Mouse (Mus musculus) c-Kit-positive CD71-positive TER-119-negative erythroid progenitor cells, embryonic 14.5 days (primary cell): ENCODE data around the gene Fxyd6.

Experiments
- DNase-seq: peaks from one replicate; pipeline ENCODE4 v3.0.0-alpha.2; 2013; ENCODE audit warnings: low read depth

Fxyd6 gene

DNA sequence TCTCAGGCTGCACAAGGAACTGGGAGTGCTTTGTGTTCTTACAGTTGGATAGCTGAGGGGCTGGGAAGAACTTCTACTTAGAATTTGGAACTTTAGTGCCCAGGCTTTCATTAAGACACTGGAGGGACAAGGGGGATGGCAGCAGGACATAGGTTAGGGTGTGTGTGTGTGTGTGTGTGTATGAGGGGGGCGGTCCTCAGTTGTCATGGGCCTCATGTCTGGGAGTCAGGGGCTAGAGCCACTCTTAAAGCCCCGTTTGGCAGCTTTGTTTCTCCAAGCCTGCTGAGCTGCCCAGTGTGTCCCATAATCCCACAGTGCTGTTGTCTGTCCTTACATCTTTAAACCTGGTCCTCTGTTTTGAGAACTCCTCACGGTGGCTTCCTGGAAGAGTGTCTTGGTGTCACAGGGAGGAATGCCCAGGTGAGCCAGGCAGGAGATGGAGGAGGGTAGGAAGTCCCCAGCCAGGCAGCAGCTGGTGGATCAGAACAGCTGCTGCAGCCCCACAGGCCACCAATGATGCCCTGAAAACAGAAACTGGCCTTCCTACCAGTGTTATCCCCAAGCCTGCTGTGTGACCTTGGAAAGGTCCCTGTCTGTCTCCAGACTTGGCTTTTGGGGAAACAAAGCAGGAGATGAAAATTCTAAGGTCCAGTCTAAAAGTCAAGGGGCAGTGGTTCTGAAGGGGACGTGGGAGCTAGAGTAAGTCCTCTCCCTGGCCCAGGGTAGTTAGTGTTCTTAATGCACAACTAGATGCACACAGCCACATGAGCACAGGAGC, 42.9 kb downstream of the Fxyd6 start:
- DNase-seq, result no peak

DNA sequence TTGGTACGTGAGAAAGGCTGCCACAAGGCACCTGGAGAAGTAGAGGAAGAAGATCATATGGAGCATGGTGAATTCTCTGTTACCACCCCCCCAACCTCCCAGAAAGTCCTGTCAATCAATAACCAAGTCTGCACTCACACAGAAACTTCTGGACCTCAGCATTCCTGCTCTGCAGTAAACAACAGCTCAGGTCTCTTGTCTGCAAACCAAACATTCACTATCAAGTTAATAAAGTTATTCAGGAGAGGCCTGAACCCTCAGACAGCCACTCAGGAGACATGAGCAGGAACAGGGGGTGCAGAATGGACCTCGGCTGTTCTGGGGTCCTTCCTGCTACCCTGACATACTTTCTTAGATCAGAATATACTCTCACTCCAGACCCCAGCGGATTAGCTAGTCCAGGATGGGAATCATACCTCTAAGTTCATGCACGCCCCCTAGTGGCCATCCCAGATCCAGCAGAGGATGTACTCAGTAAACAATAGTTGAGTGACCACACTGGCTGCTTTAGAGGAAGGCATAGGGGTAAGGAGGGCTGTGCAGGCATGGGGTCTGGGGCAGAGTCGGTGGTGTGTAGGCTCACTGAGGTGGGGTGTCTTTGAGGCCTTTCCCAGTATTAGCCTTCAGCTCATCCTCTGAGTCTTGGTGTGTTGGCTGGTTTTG, 43.6 kb downstream of the Fxyd6 start:
- DNase-seq, result no peak

DNA sequence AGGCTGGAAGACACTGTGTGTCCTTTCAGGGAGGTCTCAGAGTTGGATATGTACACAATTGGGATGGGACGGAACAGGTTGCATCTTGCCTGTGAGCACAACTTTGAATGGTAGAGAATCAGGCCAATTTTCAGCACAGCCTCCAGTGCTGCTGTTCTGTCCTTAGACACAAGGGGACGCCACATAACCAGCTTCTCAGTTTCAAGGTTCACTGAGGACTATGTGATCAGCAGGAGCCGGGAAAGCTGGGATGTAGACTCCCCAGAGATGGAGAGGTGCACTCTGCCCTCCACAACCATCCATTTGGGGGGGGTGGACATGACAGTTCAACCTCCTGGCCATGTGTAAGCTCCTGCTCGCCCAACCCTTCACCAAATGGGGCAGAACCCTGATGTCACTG, 45.9 kb downstream of the Fxyd6 start:
- no peak for DNase-seq

DNA sequence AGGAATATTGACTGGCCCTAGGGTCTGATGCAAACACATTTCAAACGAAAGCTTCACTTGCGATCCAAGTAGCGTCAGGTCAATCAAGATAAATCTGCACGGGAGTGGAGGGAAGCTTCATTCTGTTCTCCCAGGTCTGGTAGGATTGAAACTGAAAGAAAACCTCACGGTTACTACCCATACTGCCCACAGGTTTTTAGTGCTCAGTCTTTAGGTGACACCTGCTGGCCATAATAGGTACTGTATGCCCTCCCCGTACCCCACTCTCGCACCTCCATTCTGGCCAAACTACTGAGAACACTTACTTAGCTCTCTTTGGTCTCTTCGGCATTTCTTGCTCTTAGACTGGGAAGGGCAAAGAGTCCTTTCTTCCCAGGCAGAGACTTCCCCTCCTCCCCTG, 47.3 kb downstream of the Fxyd6 start:
- DNase-seq, result no peak

DNA sequence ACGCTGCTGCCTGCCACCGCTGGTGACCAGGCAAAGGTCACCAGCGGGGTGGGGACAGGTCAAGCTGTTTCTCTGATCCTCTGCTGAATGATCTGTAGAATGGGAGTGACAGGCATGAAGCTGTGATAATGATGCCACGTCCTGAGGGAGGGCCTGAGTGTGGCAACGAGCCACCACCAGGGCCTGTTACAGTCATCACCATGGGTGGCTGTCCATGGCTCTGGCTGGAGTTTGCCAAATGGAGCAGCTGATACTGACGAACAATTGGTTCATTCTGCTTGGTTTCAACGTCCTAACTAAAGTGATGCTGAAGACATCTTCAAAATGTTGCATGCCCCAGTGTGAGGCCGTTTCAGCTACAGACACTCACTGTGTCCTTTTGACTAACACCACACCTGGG, 48.3 kb downstream of the Fxyd6 start:
- no peak for DNase-seq

DNA sequence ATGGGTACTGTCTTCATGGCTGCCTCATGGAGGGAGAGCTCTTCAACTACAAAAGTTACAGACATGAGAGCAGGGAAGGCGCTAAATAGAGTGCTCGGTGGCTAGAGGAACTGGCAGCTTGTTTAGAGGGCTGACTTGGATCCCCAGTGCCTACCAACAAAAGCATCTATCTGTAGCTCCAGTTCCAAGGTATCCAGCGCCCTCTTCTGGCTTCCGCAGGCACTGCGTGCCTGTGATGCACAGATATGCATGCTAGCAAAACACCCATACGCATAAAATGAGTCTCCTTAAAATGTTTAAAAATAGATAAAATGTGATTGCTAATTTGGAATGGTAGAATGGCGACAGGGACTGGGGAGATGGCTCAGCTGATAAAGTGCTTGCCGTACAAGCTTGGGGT, 51.2 kb downstream of the Fxyd6 start:
- DNase-seq, result no peak

DNA sequence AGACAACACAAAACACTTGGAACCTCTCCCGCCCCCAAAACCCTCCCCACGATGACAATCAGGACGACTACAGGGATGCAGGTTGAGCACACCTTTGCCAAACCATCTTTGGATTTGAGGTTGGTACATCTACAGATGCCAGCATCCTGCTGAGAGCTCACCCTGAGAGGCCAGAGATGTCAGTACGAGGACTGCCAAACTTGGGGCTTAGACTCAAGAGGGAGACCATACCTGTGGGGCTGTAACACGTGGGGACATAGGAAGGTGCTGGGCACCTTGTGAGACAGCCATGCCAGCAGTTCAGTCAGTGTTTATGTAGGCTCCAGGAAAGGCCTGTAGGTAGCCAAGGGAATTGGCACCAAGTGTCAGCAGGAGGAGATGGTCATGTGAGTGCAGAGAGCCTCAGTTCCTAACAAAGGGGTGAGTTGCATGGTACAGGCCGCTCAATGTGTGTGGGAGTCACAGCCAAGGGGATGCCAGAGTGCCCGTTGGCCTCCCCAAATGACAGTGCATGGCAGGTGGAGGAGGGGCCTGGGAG, 52.8 kb downstream of the Fxyd6 start:
- DNase-seq, result no peak

DNA sequence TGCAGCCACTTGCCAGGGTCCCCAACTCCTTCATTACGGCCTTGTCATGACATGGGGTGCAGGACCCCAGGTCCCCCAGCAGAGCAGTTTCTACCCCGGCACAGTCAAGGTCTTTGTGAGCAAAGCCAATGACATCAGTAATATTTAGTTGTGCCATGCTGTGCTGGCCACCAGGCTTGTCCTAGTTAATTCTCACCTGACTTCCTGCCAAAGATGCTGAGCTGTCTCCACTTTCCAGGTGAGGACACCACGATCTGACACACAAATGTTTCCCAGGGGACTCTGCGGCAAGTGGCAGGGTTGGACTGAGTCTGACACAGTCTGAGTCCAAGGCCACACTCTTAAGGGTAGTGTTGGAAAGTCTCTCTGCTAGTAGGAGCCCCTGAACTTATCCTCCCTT, 56.5 kb downstream of the Fxyd6 start, which contains the start of gene Dscaml1:
TSS of gene Dscaml1 (plus strand) at position 173 of the 400 bp plus-strand sequence.
- no peak for DNase-seq

DNA sequence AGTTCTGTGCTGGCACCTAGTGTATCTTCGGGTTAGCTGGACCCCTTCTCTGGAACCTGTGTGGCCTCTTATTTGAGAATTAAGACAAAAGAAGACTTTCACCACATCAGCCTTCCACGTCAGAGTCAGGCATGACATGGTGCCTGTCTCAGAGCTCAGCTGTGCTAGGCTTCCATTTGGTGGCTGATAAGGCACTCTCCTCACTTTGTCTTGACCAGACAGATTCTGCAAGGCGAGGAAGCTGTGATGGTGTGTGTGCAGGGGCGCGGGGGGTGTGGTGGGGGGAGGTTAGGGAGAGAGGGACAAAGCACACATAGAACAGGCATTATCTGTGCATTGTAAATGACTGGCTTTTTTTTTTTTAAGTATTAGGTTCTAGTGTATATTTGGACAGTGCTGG, 59.4 kb downstream of the Fxyd6 start:
- no peak for DNase-seq

DNA sequence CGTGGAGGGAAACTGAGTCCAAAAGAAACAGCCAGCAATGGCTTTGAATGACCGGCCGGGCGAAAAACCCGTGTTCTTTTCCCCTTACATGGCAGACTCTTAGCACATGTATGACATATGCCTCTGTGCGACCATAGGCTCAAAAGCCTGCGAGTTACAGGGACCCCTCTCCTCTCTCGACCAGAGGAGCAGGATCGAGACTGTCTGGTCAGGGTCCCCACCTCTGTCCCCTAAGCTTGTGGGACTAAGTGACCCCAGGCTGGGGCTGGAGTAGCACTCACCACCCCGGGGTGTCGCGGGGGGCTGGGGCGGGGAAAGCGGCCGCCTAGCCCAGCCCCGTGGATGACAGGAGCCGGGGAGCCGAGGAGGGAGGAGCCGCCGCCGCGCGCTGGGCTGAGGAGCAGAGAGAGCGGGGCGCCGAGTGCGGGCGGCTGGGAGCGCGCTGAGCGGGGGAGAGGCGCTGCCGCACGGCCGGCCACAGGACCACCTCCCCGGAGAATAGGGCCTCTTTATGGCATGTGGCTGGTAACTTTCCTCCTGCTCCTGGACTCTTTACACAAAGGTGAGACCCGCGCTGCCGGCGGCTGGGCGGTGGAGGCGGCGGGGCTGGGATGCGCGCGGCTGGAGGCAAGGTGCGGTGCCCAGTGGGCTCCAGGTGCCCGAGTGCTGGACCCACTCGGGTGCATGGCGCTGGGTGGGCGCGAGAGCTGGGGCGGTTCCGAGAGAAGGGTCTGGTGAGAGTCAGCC, 60.1 kb downstream of the Fxyd6 start:
- no peak for DNase-seq

DNA sequence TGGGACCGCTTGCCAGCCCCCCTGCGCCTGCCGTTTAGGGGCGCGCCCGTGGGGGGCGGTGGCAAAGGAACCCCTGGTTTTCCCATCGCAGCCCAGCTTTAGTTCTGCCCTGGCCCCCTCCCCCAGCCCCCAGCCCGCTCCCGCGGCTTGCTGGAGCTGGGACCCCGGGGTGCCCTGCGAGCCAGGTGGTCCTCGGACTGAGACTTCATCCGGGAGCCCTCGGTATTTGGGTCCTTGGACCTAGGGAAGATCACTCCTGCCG, 60.6 kb downstream of the Fxyd6 start:
- DNase-seq, result no peak

DNA sequence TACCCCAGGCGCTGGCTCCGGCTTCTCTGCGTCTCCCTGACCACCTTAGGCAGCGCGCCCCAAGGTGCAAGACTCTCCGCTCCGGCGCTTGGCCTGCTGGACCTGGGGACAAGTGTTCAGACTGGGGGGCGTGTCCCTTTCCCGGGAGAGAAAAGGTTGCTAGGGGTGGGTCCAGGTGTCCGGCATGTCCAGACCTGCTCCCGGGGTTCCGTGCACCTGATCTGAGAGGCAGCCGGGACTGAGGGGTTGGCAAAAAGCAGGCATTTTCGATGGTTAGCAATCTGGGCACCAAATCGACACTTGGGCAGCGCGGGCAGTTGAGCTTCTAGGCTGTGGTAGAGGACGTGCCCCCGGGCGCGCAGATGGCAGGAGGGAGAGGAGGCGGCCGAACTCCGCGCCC, 61.2 kb downstream of the Fxyd6 start:
- DNase-seq, result no peak

DNA sequence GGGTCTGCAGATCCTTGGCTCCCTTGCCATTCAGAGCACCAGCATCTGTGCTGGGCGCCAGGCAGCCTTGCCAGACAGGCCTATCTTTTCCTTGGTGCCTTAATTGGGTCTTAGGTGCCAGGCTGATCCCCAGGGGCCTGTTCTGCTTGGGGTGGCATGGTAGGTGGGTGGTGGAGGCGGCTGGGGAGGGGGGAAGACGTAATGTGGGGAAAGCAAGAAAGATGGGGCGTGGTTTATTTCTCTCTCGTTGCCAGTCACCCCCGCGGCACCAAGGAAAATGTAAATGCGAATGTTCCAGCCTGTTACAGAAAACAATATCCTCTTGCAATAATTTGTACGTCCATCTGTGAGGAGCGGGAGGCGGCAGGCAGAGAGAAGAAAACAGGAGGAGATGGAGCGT, 62.7 kb downstream of the Fxyd6 start:
- DNase-seq, result no peak

DNA sequence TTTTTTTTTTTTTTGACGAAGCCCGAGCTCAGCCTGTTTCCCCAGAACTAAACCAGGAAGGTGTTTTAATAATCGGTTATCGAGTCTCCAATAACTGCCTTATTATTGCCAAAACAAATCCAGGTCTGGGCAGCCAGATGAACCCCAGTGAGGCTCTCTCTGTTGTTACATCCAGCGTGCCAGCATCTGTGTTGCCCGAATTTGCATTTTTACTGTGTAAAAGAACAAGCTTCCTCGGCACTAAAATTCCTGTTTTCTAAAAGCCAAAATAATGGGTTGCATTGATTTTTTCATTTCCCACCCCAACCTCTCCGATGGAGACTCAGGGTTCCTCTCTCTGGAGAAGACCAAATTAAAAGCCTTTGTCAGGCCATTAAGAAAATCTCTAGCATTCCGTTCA, 63.1 kb downstream of the Fxyd6 start:
- DNase-seq, result no peak

DNA sequence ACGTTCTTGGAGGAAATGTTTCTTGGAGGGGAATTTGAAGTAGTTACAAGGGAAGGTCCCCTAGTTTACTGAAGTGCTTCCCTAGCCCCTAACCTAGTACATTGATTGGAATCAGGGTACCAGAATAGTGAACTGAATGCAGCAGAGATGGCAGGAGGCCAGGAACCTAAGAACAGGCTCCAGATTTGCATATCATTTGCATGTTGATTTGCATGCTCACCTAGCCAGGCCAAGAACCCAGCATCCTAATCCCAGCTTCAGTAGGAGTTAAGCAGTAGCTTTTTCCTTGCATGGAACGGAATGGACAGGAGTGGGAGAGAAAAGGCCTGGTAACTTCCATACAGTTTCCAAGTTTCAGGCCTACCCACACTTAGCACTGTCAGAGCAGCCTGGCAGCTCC, 64.2 kb downstream of the Fxyd6 start:
- DNase-seq, result no peak

DNA sequence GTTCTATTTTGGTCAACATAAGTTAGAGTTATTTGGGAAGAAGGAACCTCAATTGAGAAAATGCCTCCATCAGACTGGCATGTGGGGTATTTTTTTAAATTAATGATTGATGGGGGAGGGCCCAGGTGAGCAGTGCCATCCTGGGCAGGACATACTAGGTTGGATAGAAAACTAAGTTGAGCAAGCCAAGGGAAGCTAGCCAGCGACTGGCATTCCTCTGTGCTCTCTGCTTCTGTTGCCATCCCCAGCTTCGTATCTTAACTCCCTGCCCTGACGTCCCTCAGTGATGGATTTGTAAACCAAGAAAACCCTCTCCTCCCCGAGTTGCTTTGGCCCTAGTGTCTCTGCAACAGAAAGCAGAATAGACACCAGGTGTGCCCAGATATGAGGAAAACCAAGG, 69.0 kb downstream of the Fxyd6 start:
- no peak for DNase-seq

DNA sequence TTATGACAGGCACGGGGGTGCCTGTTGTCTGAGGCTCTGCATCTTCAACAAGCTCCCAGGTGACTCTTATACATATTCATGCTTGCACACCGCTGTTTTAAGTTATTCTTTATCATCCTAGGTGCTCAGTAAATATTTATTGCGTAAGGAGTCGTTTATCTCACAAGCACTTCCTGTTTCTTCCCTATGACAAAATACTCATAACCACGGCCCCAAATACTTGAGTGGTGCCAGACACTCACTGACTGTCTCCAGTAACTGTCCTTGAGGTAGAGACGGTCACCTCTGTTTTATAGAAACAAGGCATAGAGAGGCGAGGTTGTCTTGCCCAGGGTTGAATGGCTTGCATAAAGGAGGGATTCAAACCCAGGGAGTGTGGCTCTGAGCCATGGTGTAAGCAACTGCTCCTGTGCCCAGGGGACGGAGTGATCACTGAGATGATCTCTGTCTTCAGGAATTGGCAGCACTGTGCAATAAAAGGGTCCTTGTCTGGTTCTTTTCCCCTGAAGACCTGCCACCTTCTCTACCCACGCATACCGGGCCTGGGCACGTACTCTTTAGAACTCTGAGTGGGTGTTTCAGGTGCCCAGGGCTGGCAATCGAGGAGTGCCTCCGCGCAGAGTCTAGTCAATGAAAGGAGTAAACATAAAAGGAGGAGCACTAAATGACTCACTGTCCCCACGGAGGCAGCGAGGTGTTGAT, 70.2 kb downstream of the Fxyd6 start:
- no peak for DNase-seq

DNA sequence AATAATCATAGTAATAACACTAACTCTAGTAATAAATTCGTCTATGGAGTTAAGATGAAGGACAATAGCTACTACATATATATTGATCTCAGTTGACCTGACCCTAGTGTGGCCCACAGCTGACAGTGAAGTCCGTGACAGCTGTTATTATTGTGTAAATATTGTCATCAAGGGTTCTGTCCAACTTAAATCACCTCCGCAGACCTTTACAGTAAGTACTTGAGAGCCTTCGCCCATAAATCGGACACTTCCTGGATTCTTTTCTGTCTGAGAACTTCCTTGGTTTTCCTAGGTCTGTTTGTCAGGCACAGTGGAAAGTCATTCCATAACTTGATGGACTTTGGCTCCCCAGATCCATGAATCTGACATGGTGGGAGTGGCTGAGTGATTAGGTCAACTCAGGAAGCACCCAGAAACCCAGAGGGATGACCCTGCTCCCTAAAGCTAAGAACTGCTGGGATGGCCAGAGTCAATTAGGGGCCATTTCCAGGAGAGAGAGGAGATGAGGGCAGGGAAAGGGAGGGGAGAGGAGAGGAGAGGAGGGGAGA, 74.3 kb downstream of the Fxyd6 start:
- DNase-seq, result no peak
